Mouse (Mus musculus): ENCODE results near the gene Nfib.

GRCm38 (mm10) chr4:82452905-82453304, 252.6 kb downstream of the Nfib start:
- no peak for TF ChIP-seq POLR2A (IDR thresholded peaks at IDR 0.05; ENCODE audit: borderline replicate concordance, extremely low read depth, low read depth, low read length)
- TF ChIP-seq CTCF (IDR thresholded peaks at IDR 0.05; ENCODE audit: insufficient read depth, low read length), result no peak

Data from lung, adult 2 months (tissue).